In genomic region chr1:170698771-170699170, GRCm38 (mm10) we compare ENCODE assay signal across 13 mouse cellular contexts. TPM values are rescaled to one million over a fixed set of nuclear protein-coding genes. Genes with fewer than 3 reads are reported as not detected.
"Had no signal": no experiment of that assay in that cellular context is flagged by ENCODE, and none has a peak within 500 bp of the region (broad histone marks: within the 10 kb centered on the region; RNA-seq: fewer than 3 reads in every experiment).

No protein-coding gene starts in this region.

- H3K4me2 ChIP-seq: lung, embryonic 14.5 days; midbrain, embryonic 12.5 days; neural tube, embryonic 13.5 days had no signal

- H3K9me3 ChIP-seq: midbrain, embryonic 12.5 days; neural tube, embryonic 13.5 days had no signal

- H3K27me3 ChIP-seq: midbrain, embryonic 12.5 days; neural tube, embryonic 13.5 days had no signal

- H3K4me1 ChIP-seq: midbrain, embryonic 12.5 days had no signal

- H3K9ac ChIP-seq: liver, embryonic 14.5 days; lung, embryonic 14.5 days; midbrain, embryonic 12.5 days; neural tube, embryonic 13.5 days had no signal

- H3K27ac ChIP-seq: liver, embryonic 14.5 days; midbrain, embryonic 12.5 days; neural tube, embryonic 13.5 days had no signal

- H3K4me3 ChIP-seq: midbrain, embryonic 12.5 days; neural tube, embryonic 13.5 days had no signal

- H3K36me3 ChIP-seq: midbrain, embryonic 12.5 days; neural tube, embryonic 13.5 days had no signal

- DNase-seq: kidney, adult 8-10 months; kidney, postnatal 25 days; retina, postnatal 1 day; right cerebral cortex, postnatal 14 days; thymus, adult 18-20 months; thymus, postnatal 14 days had no signal

- ATAC-seq: inflammation-experienced regulatory T-cells, adult 6 months; intestine, postnatal 0 days; midbrain, embryonic 16.5 days had no signal

RNA-seq across cellular contexts. Expression of gene Olfml2b, which starts 54.4 kb away (rescaled TPM):
- polyA plus RNA-seq: inflammation-experienced regulatory T-cells, adult 6 months had no signal
